Mouse (Mus musculus) embryonic facial prominence, embryonic 11.5 days (tissue): ENCODE results near the gene Erc2. TPM values are rescaled to one million over a fixed set of nuclear protein-coding genes. Genes with fewer than 3 reads are reported as not detected.

Source experiments
- ATAC-seq: fragments of 200-750 bp; cut with Nextera tagmentation; replicated peaks from 2 replicates; pipeline ENCODE4 v1.8.0; 2017; ENCODE audit warnings: low read depth; ENCODE audit not compliant: insufficient number of reproducible peaks, low FRiP score, low TSS enrichment
- DNase-seq: peaks from one replicate; pipeline ENCODE4 v3.0.0-alpha.2; 2015; ENCODE audit warnings: low spot score
- H3K27ac ChIP-seq: fragments of 300-500 bp; sonication (generic); replicated peaks from 2 replicates; pipeline ENCODE4 v1.5.1; 2014; ENCODE audit warnings: mild to moderate bottlenecking, low read depth, low read length, control low read depth
- H3K27me3 ChIP-seq: fragments of 300-500 bp; sonication (generic); 2 replicates; pipeline ENCODE4 v1.6.1; 2014; ENCODE audit warnings: mild to moderate bottlenecking, low read length, moderate library complexity, mixed read lengths; ENCODE audit not compliant: control insufficient read depth, insufficient read depth
- H3K36me3 ChIP-seq: fragments of 300-500 bp; sonication (generic); replicated peaks from 2 replicates; pipeline ENCODE4 v1.6.1; 2014; ENCODE audit warnings: low read depth, mild to moderate bottlenecking, low read length, moderate library complexity, mixed read lengths; ENCODE audit not compliant: control insufficient read depth, insufficient read depth
- H3K4me1 ChIP-seq: fragments of 300-500 bp; sonication (generic); 2 replicates; pipeline ENCODE4 v1.6.1; 2014; ENCODE audit warnings: low read length, mixed read lengths; ENCODE audit not compliant: control insufficient read depth, insufficient read depth
- H3K4me2 ChIP-seq: fragments of 300-500 bp; sonication (generic); 2 replicates; pipeline ENCODE4 v1.6.1; 2014; ENCODE audit warnings: low read depth, mild to moderate bottlenecking, control low read depth, low read length, moderate library complexity
- H3K4me3 ChIP-seq: fragments of 300-500 bp; sonication (generic); 2 replicates; pipeline ENCODE4 v1.5.1; 2014; ENCODE audit warnings: low read depth, low read length, control low read depth
- H3K9ac ChIP-seq: fragments of 300-500 bp; sonication (generic); replicated peaks from 2 replicates; pipeline ENCODE4 v1.6.1; 2014; ENCODE audit warnings: mild to moderate bottlenecking, control low read depth, low read length
- H3K9me3 ChIP-seq: fragments of 300-500 bp; sonication (generic); replicated peaks from 2 replicates; pipeline ENCODE4 v1.6.1; 2016; ENCODE audit warnings: mild to moderate bottlenecking, low read length, inconsistent platforms, mixed read lengths; ENCODE audit not compliant: control insufficient read depth
- WGBS: fragments of 180-500 bp; shearing (Covaris S2); extraction: QIAGEN DNeasy Blood & Tissue Kit; methylation state at CpG from one replicate; pipeline ENCODE4 v1.1.7; 2014; 5-methylcytosine and 5-hydroxymethylcytosine counted together
- polyA plus RNA-seq: library from polyadenylated mRNA; unstranded; fragments of >200 nt; fragmentation: Nextera tagmentation; extraction: Ambion mirVana; gene quantifications from 2 replicates; pipeline ENCODE4 v1.2.1, GENCODE M21; 2014

Gene Erc2
- polyA plus RNA-seq, 1 experiment from 2014 or later, result 5.2 TPM

- Histone ChIP-seq H3K4me1 (no peaks in the 10 kb centered on the region; the same call in 1 of the 2 replicates), H3K27ac (no peak overlapping the region), H3K36me3 (no peaks in the 10 kb centered on the region), H3K4me3 (no peak overlapping the region), H3K27me3 (no peaks in the 10 kb centered on the region), H3K9me3 (no peaks in the 10 kb centered on the region), H3K4me2 (no peak overlapping the region), H3K9ac (no peak overlapping the region)
- 29% methylated on average over 4 of the region's 4 CpGs for WGBS
- DNase-seq (no peak), ATAC-seq (no peak)
Observed at GRCm38 (mm10) chr14:28469696-28470095, 847.5 kb downstream of the Erc2 start.

- H3K4me1 ChIP-seq, result no peaks in the 10 kb centered on the region; the same call in 1 of the 2 replicates
- DNase-seq (no peak), ATAC-seq (no peak)
- no peaks in the 10 kb centered on the region for H3K9me3 ChIP-seq
- no peak overlapping the region for H3K27ac ChIP-seq
- no peak overlapping the region for H3K9ac ChIP-seq
- H3K27me3 ChIP-seq, result no peaks in the 10 kb centered on the region
- 33% methylated on average over 6 of the region's 6 CpGs for WGBS
- H3K36me3 ChIP-seq, result no peaks in the 10 kb centered on the region
- H3K4me2 ChIP-seq, result no peak overlapping the region
- H3K4me3 ChIP-seq, result no peak overlapping the region
Observed at GRCm38 (mm10) chr14:28470212-28470611, 848.0 kb downstream of the Erc2 start.

- no peak for DNase-seq
- Histone ChIP-seq H3K27ac (no peak overlapping the region), H3K4me3 (no peak overlapping the region), H3K9ac (no peak overlapping the region), H3K9me3 (no peaks in the 10 kb centered on the region), H3K4me1 (no peaks in the 10 kb centered on the region; the same call in 1 of the 2 replicates), H3K4me2 (no peak overlapping the region), H3K36me3 (no peaks in the 10 kb centered on the region), H3K27me3 (no peaks in the 10 kb centered on the region)
- ATAC-seq, result no peak
- 64% methylated on average over 3 of the region's 3 CpGs for WGBS
Observed at GRCm38 (mm10) chr14:28475012-28475411, 852.8 kb downstream of the Erc2 start.

- no peak for ATAC-seq
- WGBS, result 56% methylated on average over 7 of the region's 7 CpGs
- no peak overlapping the region for H3K4me3 ChIP-seq
- no peak overlapping the region for H3K9ac ChIP-seq
- H3K9me3 ChIP-seq, result no peaks in the 10 kb centered on the region
- no peak for DNase-seq
- H3K27ac ChIP-seq, result no peak overlapping the region
- no peak overlapping the region for H3K4me2 ChIP-seq
- no peaks in the 10 kb centered on the region for H3K27me3 ChIP-seq
- no peaks in the 10 kb centered on the region for H3K36me3 ChIP-seq
- no peaks in the 10 kb centered on the region; the same call in 1 of the 2 replicates for H3K4me1 ChIP-seq
Observed at GRCm38 (mm10) chr14:28475421-28475820, 853.2 kb downstream of the Erc2 start.

GRCm38 (mm10) chr14:28476746-28477145, 854.5 kb downstream of the Erc2 start:
- H3K27me3 ChIP-seq, result no peaks in the 10 kb centered on the region
- H3K9ac ChIP-seq, result no peak overlapping the region
- no peak overlapping the region for H3K27ac ChIP-seq
- no peak for ATAC-seq
- DNase-seq, result no peak
- no peaks in the 10 kb centered on the region for H3K36me3 ChIP-seq
- H3K4me2 ChIP-seq, result no peak overlapping the region
- H3K4me3 ChIP-seq, result no peak overlapping the region
- WGBS, result 76% methylated on average over 3 of the region's 3 CpGs
- H3K4me1 ChIP-seq, result no peaks in the 10 kb centered on the region; the same call in 1 of the 2 replicates
- no peaks in the 10 kb centered on the region for H3K9me3 ChIP-seq

- Histone ChIP-seq H3K4me1 (no peaks in the 10 kb centered on the region), H3K36me3 (no peaks in the 10 kb centered on the region), H3K4me2 (no peak overlapping the region), H3K9me3 (no peaks in the 10 kb centered on the region), H3K9ac (no peak overlapping the region), H3K27me3 (no peaks in the 10 kb centered on the region), H3K27ac (no peak overlapping the region), H3K4me3 (no peak overlapping the region)
- 86% methylated on average over 1 of the region's 1 CpGs for whole genome bisulfite sequencing
- DNase-seq, result no peak
- ATAC-seq, result no peak
Observed at GRCm38 (mm10) chr14:28480866-28481265, 858.6 kb downstream of the Erc2 start.

- DNase-seq, result no peak
Observed at GRCm38 (mm10) chr14:28493806-28494205, 871.6 kb downstream of the Erc2 start.

GRCm38 (mm10) chr14:28494273-28494672, 872.0 kb downstream of the Erc2 start:
- H3K36me3 ChIP-seq, result no peaks in the 10 kb centered on the region
- no peaks in the 10 kb centered on the region for H3K4me1 ChIP-seq
- DNase-seq, result no peak
- no peak overlapping the region for H3K4me3 ChIP-seq
- no peaks in the 10 kb centered on the region for H3K9me3 ChIP-seq
- no peak overlapping the region for H3K27ac ChIP-seq
- no peak for ATAC-seq
- no peak overlapping the region for H3K4me2 ChIP-seq
- H3K27me3 ChIP-seq, result no peaks in the 10 kb centered on the region
- H3K9ac ChIP-seq, result no peak overlapping the region
- WGBS, result 84% methylated on average over 5 of the region's 5 CpGs

More at GRCm38 (mm10) chr14:28493806-28494205, 871.6 kb downstream of the Erc2 start:
- H3K4me1 ChIP-seq, result no peaks in the 10 kb centered on the region
- no peak overlapping the region for H3K4me3 ChIP-seq
- H3K4me2 ChIP-seq, result no peak overlapping the region
- no peaks in the 10 kb centered on the region for H3K9me3 ChIP-seq
- no peaks in the 10 kb centered on the region for H3K27me3 ChIP-seq
- WGBS, result 94% methylated on average over 4 of the region's 4 CpGs
- H3K36me3 ChIP-seq, result no peaks in the 10 kb centered on the region
- H3K9ac ChIP-seq, result no peak overlapping the region
- no peak overlapping the region for H3K27ac ChIP-seq
- no peak for ATAC-seq
